Mouse (Mus musculus) myocyte (in vitro differentiated cells): ENCODE measurements around the gene Rreb1.

Source experiments
- MYOD1 ChIP-seq, 3 experiments: IDR thresholded peaks; one replicate each; pipeline ENCODE4 v1.6.1; 2011; ENCODE audit warnings: control low read depth in 2 of 3, low read depth in 2 of 3, mild to moderate bottlenecking in 2 of 3, moderate library complexity in 1 of 3; ENCODE audit not compliant: insufficient read length in 2 of 3, control insufficient read depth in 1 of 3
- POLR2A ChIP-seq: IDR thresholded peaks from one replicate; pipeline ENCODE4 v1.6.1; 2011; ENCODE audit warnings: low read depth, mild to moderate bottlenecking, control low read depth, moderate library complexity; ENCODE audit not compliant: insufficient read length
- POLR2AphosphoS2 ChIP-seq: IDR thresholded peaks from one replicate; pipeline ENCODE4 v1.6.1; 2011; ENCODE audit warnings: low read depth, control low read depth; ENCODE audit not compliant: insufficient read length

GRCm38 (mm10) chr13:37992638-37993371 lies 214.6 kb downstream of the Rreb1 start:
- TF ChIP-seq POLR2A (no peak), POLR2AphosphoS2 (no peak), MYOD1 (IDR thresholded peaks at IDR 0.05; ENCODE audit: control insufficient read depth in 1 of 3, insufficient read length in 2 of 3, low read depth in 2 of 3) (no peak)
